Mouse (Mus musculus) olfactory bulb, adult 2 months (tissue): Measurements from ENCODE around the gene Ppp2r3a. TPM values are rescaled to one million over a fixed set of nuclear protein-coding genes. Genes with fewer than 3 reads are reported as not detected.

ENCODE experiments used
- H3K27ac ChIP-seq: fragments of 200-500 bp; 2 replicates; pipeline ENCODE4 v1.5.1; 2012; ENCODE audit warnings: low read depth, low read length; ENCODE audit not compliant: insufficient read depth
- H3K4me1 ChIP-seq: fragments of 200-500 bp; 2 replicates; pipeline ENCODE4 v1.6.1; 2012; ENCODE audit warnings: low read length; ENCODE audit not compliant: control insufficient read depth, insufficient read depth
- H3K4me3 ChIP-seq: fragments of 200-500 bp; 2 replicates; pipeline ENCODE4 v1.5.1; 2012; ENCODE audit warnings: mild to moderate bottlenecking, low read depth, low read length, moderate library complexity; ENCODE audit not compliant: insufficient read depth
- CTCF ChIP-seq: fragments of 200-500 bp; IDR thresholded peaks from 2 replicates; pipeline ENCODE4 v1.5.1; 2012; ENCODE audit warnings: low read depth, mild to moderate bottlenecking, low read length, moderate library complexity; ENCODE audit not compliant: insufficient read depth
- POLR2A ChIP-seq: fragments of 200-500 bp; IDR thresholded peaks from 2 replicates; pipeline ENCODE4 v1.6.1; 2012; ENCODE audit warnings: mild to moderate bottlenecking, low read depth, low read length, moderate library complexity; ENCODE audit not compliant: insufficient read depth
- WGBS: fragments of 180-500 bp; shearing (Covaris S2); methylation state at CpG from one replicate; pipeline ENCODE4 v1.1.7; 2018; 5-methylcytosine and 5-hydroxymethylcytosine counted together
- polyA plus RNA-seq: library from polyadenylated mRNA; stranded (reverse); fragments of >200 nt; gene quantifications from 2 replicates; pipeline ENCODE4 v1.2.4, GENCODE M21; 2012; ENCODE audit warnings: low replicate concordance; ENCODE audit not compliant: missing spikeins, insufficient read depth, insufficient read length

Gene Ppp2r3a
- polyA plus RNA-seq, 1 experiment, result 68.1 TPM

GRCm38 (mm10) chr9:101099445-101099844 is 152.2 kb downstream of the Ppp2r3a start:
- Histone ChIP-seq H3K27ac (no peak overlapping the region), H3K4me1 (peaks cover 2% of the 10 kb centered on the region), H3K4me3 (no peak overlapping the region)
- TF ChIP-seq CTCF, result no peak
- TF ChIP-seq POLR2A, result no peak
- WGBS, result 68% methylated on average over 6 of the region's 6 CpGs

- Histone ChIP-seq H3K4me1 (peaks cover 2% of the 10 kb centered on the region), H3K27ac (no peak overlapping the region), H3K4me3 (no peak overlapping the region)
- WGBS, result 71% methylated on average over 1 of the region's 1 CpGs
- no peak for TF ChIP-seq POLR2A
- TF ChIP-seq CTCF, result no peak
These were observed 154.1 kb downstream of the Ppp2r3a start for GRCm38 (mm10) chr9:101097542-101097941.

- Histone ChIP-seq H3K4me3 (no peak overlapping the region), H3K4me1 (no peaks in the 10 kb centered on the region), H3K27ac (no peak overlapping the region)
- 93% methylated on average over 3 of the region's 3 CpGs for WGBS
- TF ChIP-seq CTCF, result no peak
- no peak for TF ChIP-seq POLR2A
These were observed 155.1 kb downstream of the Ppp2r3a start for GRCm38 (mm10) chr9:101096461-101096860.

- no peak overlapping the region for H3K4me3 ChIP-seq
- TF ChIP-seq POLR2A (no peak), CTCF (no peak)
- WGBS, result 94% methylated on average over 4 of the region's 4 CpGs
- H3K4me1 ChIP-seq, result no peaks in the 10 kb centered on the region
- no peak overlapping the region for H3K27ac ChIP-seq
These were observed 156.2 kb downstream of the Ppp2r3a start for GRCm38 (mm10) chr9:101095425-101095824.

GRCm38 (mm10) chr9:101083728-101084127 is 167.9 kb downstream of the Ppp2r3a start:
- WGBS, result 81% methylated on average over 3 of the region's 3 CpGs
- Histone ChIP-seq H3K27ac (no peak overlapping the region), H3K4me1 (peaks cover 5% of the 10 kb centered on the region; the same call in 1 of the 2 replicates), H3K4me3 (no peak overlapping the region)
- TF ChIP-seq CTCF, result no peak
- no peak for TF ChIP-seq POLR2A

- Histone ChIP-seq H3K4me1 (peaks cover 7% of the 10 kb centered on the region; the same call in 1 of the 2 replicates), H3K4me3 (no peak overlapping the region), H3K27ac (no peak overlapping the region)
- TF ChIP-seq CTCF (no peak), POLR2A (no peak)
- 15% methylated on average over 3 of the region's 3 CpGs for WGBS
These were observed 171.4 kb downstream of the Ppp2r3a start for GRCm38 (mm10) chr9:101080046-101080685.

- 20% methylated on average over 4 of the region's 4 CpGs for WGBS
- Histone ChIP-seq H3K27ac (no peak overlapping the region), H3K4me1 (peaks cover 6% of the 10 kb centered on the region; the same call in 1 of the 2 replicates), H3K4me3 (peak overlapping the region; percentile 34)
- TF ChIP-seq POLR2A (no peak), CTCF (no peak)
These were observed 173.0 kb downstream of the Ppp2r3a start for GRCm38 (mm10) chr9:101078579-101078978.

- TF ChIP-seq CTCF, result no peak
- H3K4me3 ChIP-seq, result no peak overlapping the region
- H3K4me1 ChIP-seq, result peaks cover 5% of the 10 kb centered on the region; the same call in 1 of the 2 replicates
- no peak overlapping the region for H3K27ac ChIP-seq
These were observed 174.1 kb downstream of the Ppp2r3a start for GRCm38 (mm10) chr9:101077486-101077885.

- under 1% methylated on average over 18 of the region's 18 CpGs for WGBS
- TF ChIP-seq CTCF, result no peak
- no peak for TF ChIP-seq POLR2A
- H3K27ac ChIP-seq, result no peak overlapping the region
- peaks cover 5% of the 10 kb centered on the region; the same call in 1 of the 2 replicates for H3K4me1 ChIP-seq
- peak overlapping the region; percentile 73 for H3K4me3 ChIP-seq
These were observed 175.3 kb downstream of the Ppp2r3a start for GRCm38 (mm10) chr9:101076095-101076875.
